9 mouse cellular contexts compared by ENCODE assay signal in the genomic region with DNA sequence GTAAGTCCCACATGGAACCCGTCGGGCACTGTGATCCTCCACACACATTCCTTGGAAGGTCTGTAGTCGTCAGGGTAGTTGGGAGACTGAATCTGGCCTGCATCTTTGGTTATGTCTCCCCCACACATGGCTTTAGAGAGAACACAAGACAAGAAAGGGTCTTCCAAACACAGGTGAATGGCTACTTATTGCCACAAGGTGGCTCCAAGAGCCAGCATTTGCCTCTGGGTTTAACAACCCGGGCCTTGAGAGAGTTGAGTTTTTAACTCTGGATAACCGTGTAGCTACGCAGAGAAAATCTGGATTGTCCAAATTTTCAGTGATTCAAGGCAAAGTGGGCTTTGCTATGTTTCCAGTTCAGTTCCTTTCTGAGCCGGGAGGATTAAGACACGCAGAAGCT. TPM values are rescaled to one million over a fixed set of nuclear protein-coding genes. Genes with fewer than 3 reads are reported as not detected.
DNase-seq lines count a peak whose midpoint lies in the region; ATAC-seq and TF ChIP-seq lines count a peak whose summit lies in the region.
"Had no signal": no experiment of that assay in that cellular context is flagged by ENCODE, and none has a peak within 500 bp of the region (broad histone marks: within the 10 kb centered on the region; RNA-seq: fewer than 3 reads in every experiment).

No protein-coding gene starts in this region.

- no peak for DNase-seq in gastrocnemius, adult 2 months
- DNase-seq in gastrocnemius, postnatal 14 days = no peak
- peak; percentile 51 to 61 for DNase-seq in right cerebral cortex, adult 2 months (ENCODE audit: low spot score in 2 of 2)
- DNase-seq in right cerebral cortex, postnatal 4 days = no peak
- peak; percentile 49 for DNase-seq in embryonic facial prominence, embryonic 10.5 days (ENCODE audit: low spot score)
- peak; percentile 61 for DNase-seq in neural tube, embryonic 11.5 days (ENCODE audit: low spot score)
- DNase-seq in left cerebral cortex, adult 9 months (ENCODE audit: low spot score in 2 of 2) = no peak
- DNase-seq in ovary, postnatal 10 days (ENCODE audit: low spot score) = no peak

- no peaks in the 10 kb centered on the region for H3K27me3 ChIP-seq in embryonic facial prominence, embryonic 10.5 days (replicated peaks; ENCODE audit: low read depth, poor library complexity, severe bottlenecking)
- H3K27me3 ChIP-seq in neural tube, embryonic 11.5 days (ENCODE audit: control insufficient read depth, insufficient read depth, low read length) = no peaks in the 10 kb centered on the region

- no peak overlapping the region for H3K9ac ChIP-seq in neural tube, embryonic 11.5 days (ENCODE audit: low read length)

- WGBS in embryonic facial prominence, embryonic 10.5 days = 50% methylated on average over 8 of the region's 8 CpGs
- 54% methylated on average over 8 of the region's 8 CpGs for WGBS in neural tube, embryonic 11.5 days

- no peaks in the 10 kb centered on the region for H3K36me3 ChIP-seq in embryonic facial prominence, embryonic 10.5 days (replicated peaks)
- no peaks in the 10 kb centered on the region for H3K36me3 ChIP-seq in neural tube, embryonic 11.5 days (ENCODE audit: control insufficient read depth, insufficient read depth, low read length)

- ATAC-seq in neural tube, embryonic 11.5 days (ENCODE audit: insufficient read depth, low FRiP score, low TSS enrichment) = no peak

- H3K27ac ChIP-seq in gastrocnemius, adult 2 months = no peak overlapping the region
- no peak overlapping the region for H3K27ac ChIP-seq in embryonic facial prominence, embryonic 10.5 days (replicated peaks)
- no peak overlapping the region for H3K27ac ChIP-seq in neural tube, embryonic 11.5 days (ENCODE audit: low read depth, low read length)

- H3K4me2 ChIP-seq in neural tube, embryonic 11.5 days (ENCODE audit: low read depth) = no peak overlapping the region

- H3K4me1 ChIP-seq in embryonic facial prominence, embryonic 10.5 days = peaks cover 4% of the 10 kb centered on the region; the same call in 1 of the 2 replicates
- no peaks in the 10 kb centered on the region; the same call in 1 of the 2 replicates for H3K4me1 ChIP-seq in neural tube, embryonic 11.5 days (ENCODE audit: control insufficient read depth, insufficient read depth, low read length)

- no peak overlapping the region for H3K4me3 ChIP-seq in gastrocnemius, adult 2 months
- no peak overlapping the region for H3K4me3 ChIP-seq in embryonic facial prominence, embryonic 10.5 days
- H3K4me3 ChIP-seq in neural tube, embryonic 11.5 days (ENCODE audit: low read depth, low read length) = no peak overlapping the region

- H3K9me3 ChIP-seq in embryonic facial prominence, embryonic 10.5 days = no peaks in the 10 kb centered on the region
- no peaks in the 10 kb centered on the region for H3K9me3 ChIP-seq in neural tube, embryonic 11.5 days (ENCODE audit: control insufficient read depth, low read length)

- TF ChIP-seq CTCF in gastrocnemius, adult 2 months (IDR thresholded peaks at IDR 0.05) = peak; percentile 72

- intact Hi-C loops in gastrocnemius, adult 2 months (cut with DNase I) = loop anchor here (5.0 kb wide), 1 partner anchor 137 kb away; no protein-coding TSS in a partner anchor
- intact Hi-C loops in gastrocnemius, postnatal 14 days (cut with DNase I; ENCODE audit: low total_unique reads) = loop anchor here (5.0 kb wide), 2 partner anchors 92 to 137 kb away; no protein-coding TSS in a partner anchor

RNA-seq across cellular contexts. Expression of gene Opalin, which starts 28.0 kb away (rescaled TPM):
- not detected for total RNA-seq in gastrocnemius, adult 2 months (2021)
- total RNA-seq in gastrocnemius, postnatal 14 days (2021) = not detected
- not detected in 2 replicates for polyA plus RNA-seq in embryonic facial prominence, embryonic 10.5 days (2016; fragmentation: Nextera tagmentation; extraction: Ambion mirVana)
- not detected in 2 replicates for polyA plus RNA-seq in neural tube, embryonic 11.5 days (2014; fragmentation: Nextera tagmentation; extraction: Ambion mirVana)
- total RNA-seq: hematopoietic stem cell, adult 5-6 weeks had no signal

Comparison
In these comparisons a context has a peak if more than half of its experiments do, and no peak if none do; other contexts are left out.
1. DNase-seq: peak in right cerebral cortex, adult 2 months (2 of 2), embryonic facial prominence, embryonic 10.5 days (single experiment) and neural tube, embryonic 11.5 days (single experiment); none in gastrocnemius, adult 2 months (single experiment), gastrocnemius, postnatal 14 days (single experiment), right cerebral cortex, postnatal 4 days (single experiment), left cerebral cortex, adult 9 months (0 of 2) and ovary, postnatal 10 days (single experiment).